Mouse (Mus musculus): Measurements from ENCODE around the gene Cmtr2.

Gene Cmtr2

GRCm38 (mm10) chr8:110220936-110221335 lies 5.5 kb downstream of the Cmtr2 start:
- peaks cover 32% of the 10 kb centered on the region for H3K36me3 ChIP-seq (ENCODE audit: insufficient read depth, low read length)
- TF ChIP-seq CTCF (conservative IDR thresholded peaks at IDR 0.05; ENCODE audit: low read length) (no peak), POU5F1 (IDR thresholded peaks at IDR 0.05; ENCODE audit: borderline replicate concordance, low read length) (no peak), NANOG (IDR thresholded peaks at IDR 0.05; ENCODE audit: borderline replicate concordance, low read length) (no peak)
- H3K4me1 ChIP-seq (replicated peaks; ENCODE audit: low read depth, low read length), result peaks cover 15% of the 10 kb centered on the region
- peaks cover 6% of the 10 kb centered on the region; the same call in 1 of the 2 replicates for H3K27me3 ChIP-seq (ENCODE audit: insufficient read depth, low read length)
- no peak overlapping the region for H3K4me3 ChIP-seq (replicated peaks; ENCODE audit: low read length)
- no peaks in the 10 kb centered on the region for H3K9me3 ChIP-seq (ENCODE audit: low read length)

GRCm38 (mm10) chr8:110230803-110231202 lies 15.3 kb downstream of the Cmtr2 start:
- TF ChIP-seq CTCF (conservative IDR thresholded peaks at IDR 0.05; ENCODE audit: low read length), result no peak
- no peak for TF ChIP-seq POU5F1 (IDR thresholded peaks at IDR 0.05; ENCODE audit: borderline replicate concordance, low read length)
- no peak for TF ChIP-seq NANOG (IDR thresholded peaks at IDR 0.05; ENCODE audit: borderline replicate concordance, low read length)
- no peak overlapping the region for H3K4me3 ChIP-seq (replicated peaks; ENCODE audit: low read length)
- H3K27me3 ChIP-seq (ENCODE audit: insufficient read depth, low read length), result peaks cover 13% of the 10 kb centered on the region
- H3K36me3 ChIP-seq (ENCODE audit: insufficient read depth, low read length), result no peaks in the 10 kb centered on the region
- H3K4me1 ChIP-seq (replicated peaks; ENCODE audit: low read depth, low read length), result no peaks in the 10 kb centered on the region
- H3K9me3 ChIP-seq (ENCODE audit: low read length), result no peaks in the 10 kb centered on the region

GRCm38 (mm10) chr8:110242278-110243177 lies 27.1 kb downstream of the Cmtr2 start:
- no peaks in the 10 kb centered on the region for H3K36me3 ChIP-seq (ENCODE audit: insufficient read depth, low read length)
- H3K27me3 ChIP-seq (ENCODE audit: insufficient read depth, low read length), result peaks cover 2% of the 10 kb centered on the region; the same call in 1 of the 2 replicates
- no peak overlapping the region for H3K4me3 ChIP-seq (replicated peaks; ENCODE audit: low read length)
- H3K4me1 ChIP-seq (replicated peaks; ENCODE audit: low read depth, low read length), result no peaks in the 10 kb centered on the region
- H3K9me3 ChIP-seq (ENCODE audit: low read length), result no peaks in the 10 kb centered on the region
- TF ChIP-seq NANOG (IDR thresholded peaks at IDR 0.05; ENCODE audit: borderline replicate concordance, low read length) (no peak), CTCF (conservative IDR thresholded peaks at IDR 0.05; ENCODE audit: low read length) (no peak), POU5F1 (IDR thresholded peaks at IDR 0.05; ENCODE audit: borderline replicate concordance, low read length) (no peak)

- no peaks in the 10 kb centered on the region for H3K9me3 ChIP-seq (ENCODE audit: low read length)
- H3K4me3 ChIP-seq (replicated peaks; ENCODE audit: low read length), result no peak overlapping the region
- peaks cover 2% of the 10 kb centered on the region; the same call in 1 of the 2 replicates for H3K27me3 ChIP-seq (ENCODE audit: insufficient read depth, low read length)
- no peaks in the 10 kb centered on the region for H3K4me1 ChIP-seq (replicated peaks; ENCODE audit: low read depth, low read length)
- H3K36me3 ChIP-seq (ENCODE audit: insufficient read depth, low read length), result no peaks in the 10 kb centered on the region
- TF ChIP-seq CTCF (conservative IDR thresholded peaks at IDR 0.05; ENCODE audit: low read length) (no peak), POU5F1 (IDR thresholded peaks at IDR 0.05; ENCODE audit: borderline replicate concordance, low read length) (no peak), NANOG (IDR thresholded peaks at IDR 0.05; ENCODE audit: borderline replicate concordance, low read length) (no peak)
Observed at GRCm38 (mm10) chr8:110244566-110244965, 29.1 kb downstream of the Cmtr2 start.

GRCm38 (mm10) chr8:110247238-110247637 lies 31.8 kb downstream of the Cmtr2 start:
- H3K36me3 ChIP-seq (ENCODE audit: insufficient read depth, low read length), result no peaks in the 10 kb centered on the region
- no peaks in the 10 kb centered on the region for H3K4me1 ChIP-seq (replicated peaks; ENCODE audit: low read depth, low read length)
- TF ChIP-seq POU5F1 (IDR thresholded peaks at IDR 0.05; ENCODE audit: borderline replicate concordance, low read length), result no peak
- TF ChIP-seq NANOG (IDR thresholded peaks at IDR 0.05; ENCODE audit: borderline replicate concordance, low read length), result no peak
- TF ChIP-seq CTCF (conservative IDR thresholded peaks at IDR 0.05; ENCODE audit: low read length), result no peak
- 0 out of 2 replicates have a peak, but pooled peaks cover 2% of the 10 kb centered on the region for H3K27me3 ChIP-seq (ENCODE audit: insufficient read depth, low read length)
- no peaks in the 10 kb centered on the region for H3K9me3 ChIP-seq (ENCODE audit: low read length)
- no peak overlapping the region for H3K4me3 ChIP-seq (replicated peaks; ENCODE audit: low read length)

- peaks cover 18% of the 10 kb centered on the region; the same call in 1 of the 2 replicates for H3K27me3 ChIP-seq (ENCODE audit: insufficient read depth, low read length)
- H3K36me3 ChIP-seq (ENCODE audit: insufficient read depth, low read length), result no peaks in the 10 kb centered on the region
- no peak for TF ChIP-seq CTCF (conservative IDR thresholded peaks at IDR 0.05; ENCODE audit: low read length)
- no peak for TF ChIP-seq POU5F1 (IDR thresholded peaks at IDR 0.05; ENCODE audit: borderline replicate concordance, low read length)
- TF ChIP-seq NANOG (IDR thresholded peaks at IDR 0.05; ENCODE audit: borderline replicate concordance, low read length), result no peak
- no peaks in the 10 kb centered on the region for H3K4me1 ChIP-seq (replicated peaks; ENCODE audit: low read depth, low read length)
- H3K9me3 ChIP-seq (ENCODE audit: low read length), result no peaks in the 10 kb centered on the region
- no peak overlapping the region for H3K4me3 ChIP-seq (replicated peaks; ENCODE audit: low read length)
Observed at GRCm38 (mm10) chr8:110253986-110254385, 38.5 kb downstream of the Cmtr2 start.

- H3K4me3 ChIP-seq (replicated peaks; ENCODE audit: low read length), result no peak overlapping the region
- H3K36me3 ChIP-seq (ENCODE audit: insufficient read depth, low read length), result no peaks in the 10 kb centered on the region
- H3K27me3 ChIP-seq (ENCODE audit: insufficient read depth, low read length), result peaks cover 8% of the 10 kb centered on the region
- TF ChIP-seq CTCF (conservative IDR thresholded peaks at IDR 0.05; ENCODE audit: low read length), result no peak
- no peak for TF ChIP-seq POU5F1 (IDR thresholded peaks at IDR 0.05; ENCODE audit: borderline replicate concordance, low read length)
- no peak for TF ChIP-seq NANOG (IDR thresholded peaks at IDR 0.05; ENCODE audit: borderline replicate concordance, low read length)
- no peaks in the 10 kb centered on the region for H3K9me3 ChIP-seq (ENCODE audit: low read length)
- H3K4me1 ChIP-seq (replicated peaks; ENCODE audit: low read depth, low read length), result peaks cover 17% of the 10 kb centered on the region
Observed at GRCm38 (mm10) chr8:110265796-110266305, 50.4 kb downstream of the Cmtr2 start.

GRCm38 (mm10) chr8:110266741-110267140 lies 51.3 kb downstream of the Cmtr2 start, which contains the start of gene Hydin:
Gene Hydin (plus strand): TSS chr8:110266977.
- Histone ChIP-seq H3K36me3 (ENCODE audit: insufficient read depth, low read length) (no peaks in the 10 kb centered on the region), H3K4me3 (replicated peaks; ENCODE audit: low read length) (peak within 1 kb of the TSS; percentile 78)

More at GRCm38 (mm10) chr8:110266741-110267140, 51.3 kb downstream of the Cmtr2 start, which contains the start of gene Hydin:
- Histone ChIP-seq H3K9me3 (ENCODE audit: low read length) (no peaks in the 10 kb centered on the region), H3K27me3 (ENCODE audit: insufficient read depth, low read length) (peaks cover 8% of the 10 kb centered on the region), H3K4me1 (replicated peaks; ENCODE audit: low read depth, low read length) (peaks cover 17% of the 10 kb centered on the region)
- TF ChIP-seq CTCF (conservative IDR thresholded peaks at IDR 0.05; ENCODE audit: low read length) (no peak), NANOG (IDR thresholded peaks at IDR 0.05; ENCODE audit: borderline replicate concordance, low read length) (no peak), POU5F1 (IDR thresholded peaks at IDR 0.05; ENCODE audit: borderline replicate concordance, low read length) (no peak)

Measured in E14TG2a.4 (cell line).